Mouse (Mus musculus) G1E-ER4 (cell line): ENCODE measurements around the gene Kctd17. TPM values are rescaled to one million over a fixed set of nuclear protein-coding genes. Genes with fewer than 3 reads are reported as not detected.

ENCODE experiments used
- GATA1 ChIP-seq: IDR thresholded peaks from one replicate; pipeline ENCODE4 v1.8.0; 2012; ENCODE audit warnings: low read length, inconsistent platforms
- polyA plus RNA-seq: library from polyadenylated mRNA; stranded (reverse); fragments of >175 nt; gene quantifications from 2 replicates; pipeline ENCODE4 v1.2.3, GENCODE M21; 2012

Gene Kctd17
- polyA plus RNA-seq, 1 experiment, result not detected

DNA sequence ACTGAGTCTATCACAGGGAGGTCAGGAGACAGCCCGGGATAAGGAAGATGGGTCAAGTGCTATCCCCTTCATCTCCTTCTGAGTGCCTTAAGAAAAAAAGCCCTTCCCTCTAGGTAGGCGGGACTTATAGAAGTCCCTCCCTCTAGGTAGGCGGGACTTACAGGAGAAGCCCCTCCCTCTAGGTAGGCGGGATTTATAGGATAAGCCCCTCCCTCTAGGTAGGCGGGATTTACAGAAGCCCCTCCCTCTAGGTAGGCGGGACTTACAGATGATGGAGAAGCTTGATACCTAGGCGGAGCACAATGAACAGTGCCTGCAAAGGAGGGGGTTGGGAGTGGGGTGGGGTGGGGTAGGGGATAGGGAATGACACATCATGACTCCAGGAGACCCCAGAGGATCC, 51.7 kb downstream of the Kctd17 start:
- no peak for TF ChIP-seq GATA1

DNA sequence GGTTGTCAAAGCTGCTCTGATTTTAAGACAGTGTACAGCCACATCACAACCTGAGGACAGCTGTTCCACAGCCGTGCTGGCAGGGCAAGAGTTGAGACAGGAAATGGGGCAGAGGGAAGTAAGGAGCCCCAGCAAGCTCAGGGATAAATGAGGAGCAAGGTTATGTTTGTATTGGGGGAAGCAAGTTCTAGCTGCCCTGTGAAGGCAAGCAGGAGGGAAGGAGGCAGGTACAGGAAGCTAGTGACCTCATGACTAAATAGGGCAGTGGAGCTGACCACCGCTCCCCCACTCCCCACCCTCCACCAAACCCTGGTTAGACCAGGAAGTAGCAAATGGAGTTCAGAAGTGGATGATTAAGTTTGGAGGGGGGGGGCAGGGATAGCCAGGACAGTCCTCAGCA, 52.6 kb downstream of the Kctd17 start:
- TF ChIP-seq GATA1, result no peak

DNA sequence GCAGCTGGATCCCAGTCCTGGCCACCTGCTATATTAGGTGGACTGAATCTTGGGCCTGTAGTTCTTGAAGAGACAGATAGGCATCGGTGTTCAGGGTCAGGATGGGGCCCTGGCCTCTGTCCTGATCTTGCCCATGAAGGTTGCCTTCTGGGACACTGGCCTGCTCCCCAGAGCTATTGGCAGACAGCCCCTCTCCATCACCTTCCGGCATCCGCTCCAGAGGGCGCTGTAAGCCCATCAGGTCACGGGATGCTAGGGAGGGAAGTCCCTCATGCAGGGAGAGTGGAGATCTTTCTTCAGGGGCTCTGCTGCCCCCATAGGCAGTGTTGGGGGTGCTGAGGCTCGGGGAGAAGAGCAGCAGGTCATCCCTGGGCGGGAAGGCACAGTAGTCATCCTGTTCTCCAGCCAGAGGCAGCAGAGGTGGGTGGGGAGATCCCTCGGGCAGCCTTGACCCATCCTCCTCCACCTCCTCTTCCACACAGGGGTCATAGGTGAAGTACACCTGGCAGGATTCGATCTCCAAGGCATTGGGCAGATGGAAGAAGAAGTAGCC, 53.2 kb downstream of the Kctd17 start:
- no peak for TF ChIP-seq GATA1

DNA sequence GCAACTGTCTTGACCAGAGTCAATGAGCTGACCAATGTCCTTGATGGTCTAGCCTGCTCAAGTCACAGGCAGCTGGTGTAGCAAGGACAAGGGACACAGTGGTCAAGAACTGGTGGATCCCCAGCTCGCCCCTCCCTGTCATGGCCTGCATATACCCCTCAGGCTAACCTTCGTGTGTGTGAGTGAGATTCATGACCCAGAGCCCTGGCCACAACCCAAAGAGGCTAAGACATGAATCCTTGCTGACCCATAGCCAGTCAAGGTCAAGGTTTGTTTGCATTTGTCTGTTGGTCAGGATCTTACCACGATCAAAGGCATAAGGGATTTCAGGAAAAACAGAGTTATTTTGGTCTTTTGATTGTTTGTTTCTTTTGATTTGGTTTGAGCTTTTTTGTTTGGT, 54.2 kb downstream of the Kctd17 start:
- TF ChIP-seq GATA1, result no peak

DNA sequence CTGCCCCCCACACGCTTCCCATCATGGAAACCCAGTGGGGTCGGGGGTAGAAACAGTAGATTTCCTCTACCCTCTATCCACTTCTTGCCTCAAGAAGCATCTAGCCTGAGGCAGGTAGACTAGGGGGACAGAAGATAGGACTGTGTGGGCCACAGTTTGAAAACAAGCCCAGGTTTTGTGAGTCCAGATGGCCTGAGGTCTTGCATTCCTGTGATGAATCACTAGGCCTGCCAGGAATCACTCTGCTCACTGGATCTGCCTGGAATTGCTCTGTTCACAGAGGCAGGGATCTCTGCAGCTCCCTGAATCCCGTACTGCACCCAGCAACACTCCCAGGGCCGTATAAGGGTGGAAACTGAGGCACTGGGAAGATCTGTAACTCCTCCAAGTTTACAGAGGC, 54.9 kb downstream of the Kctd17 start:
- TF ChIP-seq GATA1, result no peak

DNA sequence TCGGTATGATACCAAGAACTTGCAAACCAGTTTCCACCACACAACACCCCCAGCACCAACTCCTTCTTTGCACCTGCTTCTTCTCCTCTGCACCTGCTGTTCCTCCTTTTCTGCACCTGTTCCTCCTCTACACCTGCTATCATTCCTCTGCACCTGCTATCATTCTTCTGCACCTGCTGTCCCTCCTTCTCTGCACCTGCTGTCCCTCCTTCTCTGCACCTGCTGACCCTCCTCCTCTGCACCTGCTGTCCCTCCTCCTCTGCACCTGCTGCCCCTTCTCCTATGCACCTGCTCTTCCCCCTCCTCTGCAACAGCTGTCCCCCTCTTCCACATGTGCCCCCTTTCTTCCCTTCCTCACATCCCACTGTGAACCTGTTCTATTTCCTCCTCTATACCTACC, 58.2 kb downstream of the Kctd17 start:
- TF ChIP-seq GATA1, result no peak

DNA sequence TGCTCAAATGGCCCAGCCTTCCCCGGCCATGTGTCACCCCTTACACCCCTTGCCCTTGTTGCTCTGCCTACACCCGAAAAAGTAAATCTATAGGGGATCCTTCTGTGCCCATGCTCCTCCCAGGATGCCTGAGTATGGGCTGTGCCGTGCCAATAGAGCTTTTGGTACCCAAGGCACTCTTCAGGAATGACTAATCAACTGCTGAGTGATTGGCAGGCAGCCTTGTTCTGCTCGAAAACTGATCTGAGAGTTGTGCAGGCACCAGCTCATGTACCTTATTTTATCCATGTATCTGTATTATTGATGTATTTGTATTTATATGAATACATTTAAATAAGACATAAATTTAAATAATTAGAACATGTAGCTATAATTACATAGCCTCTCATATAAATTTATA, 58.7 kb downstream of the Kctd17 start:
- TF ChIP-seq GATA1, result no peak

Other genes with a start within 250 kb of the Kctd17 start
- not detected in 2 replicates for gene Pvalb, start 222.2 kb upstream of the Kctd17 start, polyA plus RNA-seq
- 0.10 and 1.4 TPM in 2 replicates for gene Ncf4, start 183.8 kb upstream of the Kctd17 start, polyA plus RNA-seq
- gene Csf2rb2, start 122.8 kb upstream of the Kctd17 start, polyA plus RNA-seq, result 1.8 and 2.3 TPM in 2 replicates
- gene Csf2rb, start 102.8 kb upstream of the Kctd17 start, polyA plus RNA-seq, result 14.2 and 25.8 TPM in 2 replicates
- not detected in 2 replicates for gene Tex33, start 32.7 kb upstream of the Kctd17 start, polyA plus RNA-seq
- 4.8 and 4.9 TPM in 2 replicates for gene Tst, start 22.7 kb upstream of the Kctd17 start, polyA plus RNA-seq
- gene Mpst, start 22.1 kb upstream of the Kctd17 start, polyA plus RNA-seq, result 123 and 135 TPM in 2 replicates
- not detected in 2 replicates for gene Tmprss6, start 40.1 kb downstream of the Kctd17 start, polyA plus RNA-seq
- gene Il2rb, start 66.7 kb downstream of the Kctd17 start, polyA plus RNA-seq, result not detected in 2 replicates
- gene C1qtnf6, start 102.9 kb downstream of the Kctd17 start, polyA plus RNA-seq, result 0.03 and 0.04 TPM in 2 replicates
- not detected in 2 replicates for gene Sstr3, start 116.1 kb downstream of the Kctd17 start, polyA plus RNA-seq
- gene Rac2, start 144.2 kb downstream of the Kctd17 start, polyA plus RNA-seq, result 435 and 659 TPM in 2 replicates
- 0.37 and 0.53 TPM in 2 replicates for gene Cyth4, start 168.5 kb downstream of the Kctd17 start, polyA plus RNA-seq